Mouse (Mus musculus) embryonic facial prominence, embryonic 13.5 days (tissue): ENCODE results near the gene R3hdm4. TPM values are rescaled to one million over a fixed set of nuclear protein-coding genes. Genes with fewer than 3 reads are reported as not detected.

Experiments used
- ATAC-seq: fragments of 200-750 bp; cut with Nextera tagmentation; 2 replicates; pipeline ENCODE4 v1.8.0; 2017; ENCODE audit warnings: low read depth; ENCODE audit not compliant: insufficient number of reproducible peaks, insufficient read depth, low FRiP score, low TSS enrichment
- H3K27ac ChIP-seq: fragments of 300-500 bp; sonication (generic); 2 replicates; pipeline ENCODE4 v1.5.1; 2015; ENCODE audit warnings: moderate library complexity, mild to moderate bottlenecking, inconsistent platforms
- H3K27me3 ChIP-seq: fragments of 300-500 bp; sonication (generic); 2 replicates; pipeline ENCODE4 v1.6.1; 2015; ENCODE audit warnings: mild to moderate bottlenecking, inconsistent platforms
- H3K36me3 ChIP-seq: fragments of 300-500 bp; sonication (generic); 2 replicates; pipeline ENCODE4 v1.6.1; 2015; ENCODE audit warnings: mild to moderate bottlenecking, inconsistent platforms
- H3K4me1 ChIP-seq: fragments of 300-500 bp; sonication (generic); 2 replicates; pipeline ENCODE4 v1.6.1; 2015; ENCODE audit warnings: inconsistent platforms
- H3K4me2 ChIP-seq: fragments of 300-500 bp; sonication (generic); 2 replicates; pipeline ENCODE4 v1.6.1; 2015; ENCODE audit warnings: moderate library complexity, mild to moderate bottlenecking, inconsistent platforms
- H3K4me3 ChIP-seq: fragments of 300-500 bp; sonication (generic); 2 replicates; pipeline ENCODE4 v1.5.1; 2015; ENCODE audit warnings: mild to moderate bottlenecking, inconsistent platforms
- H3K9ac ChIP-seq: fragments of 300-500 bp; sonication (generic); 2 replicates; pipeline ENCODE4 v1.6.1; 2015; ENCODE audit warnings: mild to moderate bottlenecking, inconsistent platforms
- H3K9me3 ChIP-seq: fragments of 300-500 bp; sonication (generic); 2 replicates; pipeline ENCODE4 v1.6.1; 2016; ENCODE audit warnings: inconsistent platforms
- WGBS: fragments of 180-500 bp; shearing (Covaris S2); methylation state at CpG from one replicate; pipeline ENCODE4 v1.1.7; 2015; ENCODE audit warnings: mixed read lengths; 5-methylcytosine and 5-hydroxymethylcytosine counted together
- polyA plus RNA-seq: library from polyadenylated mRNA; unstranded; fragments of >200 nt; fragmentation: Nextera tagmentation; extraction: Ambion mirVana; gene quantifications from 2 replicates; pipeline ENCODE4 v1.2.1, GENCODE M21; 2015

Gene R3hdm4
- polyA plus RNA-seq, 1 experiment from 2014 or later, result 190 TPM

DNA sequence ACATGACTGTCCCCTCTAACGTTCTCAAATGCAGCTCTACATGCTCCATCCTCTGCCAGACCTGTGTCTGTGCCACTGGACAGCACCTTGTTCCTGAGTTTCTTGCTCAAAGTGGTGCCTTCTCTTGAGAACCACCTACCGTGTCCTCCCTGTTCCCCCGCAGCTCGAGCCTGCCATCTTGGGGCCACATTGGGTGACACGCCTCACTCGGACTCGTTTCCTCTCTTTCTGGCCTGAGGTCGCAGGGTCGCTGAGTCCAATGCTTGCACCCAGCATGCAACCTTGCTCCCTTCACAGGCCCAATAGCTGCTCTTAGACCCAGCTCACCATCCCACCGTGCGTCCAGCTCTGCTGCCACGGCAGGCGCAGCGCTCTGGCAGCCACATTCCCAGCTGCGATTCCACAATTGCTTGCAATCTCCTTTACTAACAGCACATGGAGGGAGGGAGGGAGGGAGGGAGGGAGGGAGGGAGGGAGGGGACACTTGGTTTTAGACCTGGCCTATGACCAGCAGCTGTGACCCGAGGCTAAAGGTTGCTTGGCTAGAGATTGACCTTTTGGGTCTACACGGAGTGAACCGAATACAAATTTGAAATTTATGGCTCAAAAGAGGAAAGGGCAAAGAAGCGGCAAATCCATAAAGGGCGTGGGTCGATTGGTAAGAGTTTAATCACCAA, 37.3 kb upstream of the R3hdm4 start:
- no peak overlapping the region for H3K27ac ChIP-seq
- 0 out of 2 replicates have a peak overlapping the region, but pooled peaks have one; percentile 1 for H3K9ac ChIP-seq
- no peaks in the 10 kb centered on the region for H3K9me3 ChIP-seq
- WGBS, result 13% methylated on average over 21 of the region's 21 CpGs
- peak overlapping the region; percentile 47 for H3K4me2 ChIP-seq
- H3K4me3 ChIP-seq, result 0 out of 2 replicates have a peak overlapping the region, but pooled peaks have one; percentile 13
- H3K36me3 ChIP-seq, result peaks cover 24% of the 10 kb centered on the region
- peaks cover 14% of the 10 kb centered on the region for H3K4me1 ChIP-seq
- no peaks in the 10 kb centered on the region for H3K27me3 ChIP-seq
- no peak for ATAC-seq

DNA sequence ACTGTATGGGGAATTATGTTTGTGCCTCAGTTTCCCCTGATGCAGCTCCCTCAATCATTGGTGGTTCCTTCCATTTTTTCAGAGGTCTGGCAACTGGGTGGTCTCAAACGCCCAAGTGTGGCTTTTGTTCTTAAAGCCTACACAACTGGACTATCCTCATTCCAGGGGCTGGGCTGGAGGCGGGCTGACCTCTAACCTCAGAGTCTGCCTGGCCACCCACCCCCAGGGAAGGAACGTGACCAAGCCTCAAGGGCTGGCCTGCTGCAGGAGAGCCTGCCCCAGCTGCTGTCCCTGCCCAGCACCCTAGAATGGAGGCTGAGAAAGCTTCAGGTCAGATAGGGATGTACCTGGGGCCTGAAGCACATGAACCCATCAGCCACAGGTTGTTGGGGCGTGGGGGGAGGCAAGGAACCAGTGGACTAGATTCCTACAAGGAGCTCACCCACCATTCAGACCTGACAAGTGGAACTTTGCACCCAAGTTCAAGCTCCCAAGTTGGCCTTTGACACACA, 35.7 kb upstream of the R3hdm4 start:
- no peaks in the 10 kb centered on the region for H3K9me3 ChIP-seq
- peaks cover 14% of the 10 kb centered on the region for H3K4me1 ChIP-seq
- no peak for ATAC-seq
- no peak overlapping the region for H3K9ac ChIP-seq
- H3K27me3 ChIP-seq, result no peaks in the 10 kb centered on the region
- H3K36me3 ChIP-seq, result peaks cover 25% of the 10 kb centered on the region
- H3K4me2 ChIP-seq, result no peak overlapping the region
- H3K4me3 ChIP-seq, result no peak overlapping the region
- WGBS, result 27% methylated on average over 4 of the region's 4 CpGs
- no peak overlapping the region for H3K27ac ChIP-seq

DNA sequence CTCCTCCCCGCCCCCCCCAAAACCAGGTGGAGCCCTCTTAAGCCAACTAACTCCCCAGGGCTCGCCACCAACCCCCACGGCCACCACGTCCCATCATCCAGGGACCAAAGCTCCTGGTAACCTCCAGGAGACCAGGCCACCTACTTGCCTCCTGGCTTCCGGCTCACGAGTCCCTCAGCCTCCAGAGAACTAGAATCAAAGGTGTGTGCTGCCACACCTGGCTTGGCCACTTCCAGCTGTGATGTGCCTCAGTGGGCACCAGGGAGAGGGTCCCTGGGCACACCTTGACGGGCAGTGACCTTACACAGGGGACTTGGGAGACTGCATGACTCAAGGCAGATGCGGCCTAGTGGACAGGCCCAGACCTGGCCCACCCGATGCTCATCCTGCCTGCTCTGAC, 34.7 kb upstream of the R3hdm4 start:
- no peak overlapping the region for H3K4me2 ChIP-seq
- H3K4me1 ChIP-seq, result peaks cover 6% of the 10 kb centered on the region
- 70% methylated on average over 9 of the region's 9 CpGs for WGBS
- no peak for ATAC-seq
- H3K9ac ChIP-seq, result peak overlapping the region; percentile 36; the same call in 1 of the 2 replicates
- H3K4me3 ChIP-seq, result no peak overlapping the region
- H3K36me3 ChIP-seq, result peaks cover 28% of the 10 kb centered on the region
- no peaks in the 10 kb centered on the region for H3K9me3 ChIP-seq
- H3K27me3 ChIP-seq, result no peaks in the 10 kb centered on the region
- H3K27ac ChIP-seq, result no peak overlapping the region

- H3K27ac ChIP-seq, result no peak overlapping the region
- 0 out of 2 replicates have a peak, but pooled peaks cover 3% of the 10 kb centered on the region for H3K4me1 ChIP-seq
- no peak overlapping the region for H3K4me3 ChIP-seq
- peaks cover 46% of the 10 kb centered on the region for H3K36me3 ChIP-seq
- H3K9ac ChIP-seq, result no peak overlapping the region
- ATAC-seq, result no peak
- no peaks in the 10 kb centered on the region for H3K27me3 ChIP-seq
- H3K4me2 ChIP-seq, result no peak overlapping the region
- WGBS, result 89% methylated on average over 6 of the region's 6 CpGs
- H3K9me3 ChIP-seq, result no peaks in the 10 kb centered on the region
These were observed 32.9 kb upstream of the R3hdm4 start for GRCm38 (mm10) chr10:79953946-79954345.

DNA sequence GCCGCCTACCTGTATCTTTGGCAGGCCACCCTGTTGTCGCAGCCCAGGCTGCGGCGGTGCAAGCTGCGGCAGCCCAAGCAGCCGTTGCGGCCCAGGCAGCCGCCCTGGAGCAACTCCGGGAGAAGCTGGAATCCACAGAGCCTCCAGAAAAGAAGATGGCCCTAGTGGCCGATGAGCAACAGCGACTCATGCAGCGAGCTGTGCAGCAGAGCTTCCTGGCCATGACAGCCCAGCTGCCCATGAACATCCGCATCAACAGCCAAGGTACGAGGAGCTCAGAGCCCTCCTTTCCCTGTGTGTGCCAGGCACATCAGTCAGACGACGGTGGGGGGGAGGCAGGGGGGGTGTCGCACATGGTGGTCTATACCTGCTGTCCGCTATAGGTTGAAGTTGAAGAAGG, 29.7 kb upstream of the R3hdm4 start:
- no peak for ATAC-seq
- Histone ChIP-seq H3K4me1 (peaks cover 15% of the 10 kb centered on the region), H3K36me3 (peaks cover 71% of the 10 kb centered on the region), H3K4me2 (no peak overlapping the region), H3K9ac (no peak overlapping the region), H3K4me3 (no peak overlapping the region), H3K27ac (no peak overlapping the region), H3K9me3 (no peaks in the 10 kb centered on the region), H3K27me3 (no peaks in the 10 kb centered on the region)
- 84% methylated on average over 18 of the region's 18 CpGs for WGBS

DNA sequence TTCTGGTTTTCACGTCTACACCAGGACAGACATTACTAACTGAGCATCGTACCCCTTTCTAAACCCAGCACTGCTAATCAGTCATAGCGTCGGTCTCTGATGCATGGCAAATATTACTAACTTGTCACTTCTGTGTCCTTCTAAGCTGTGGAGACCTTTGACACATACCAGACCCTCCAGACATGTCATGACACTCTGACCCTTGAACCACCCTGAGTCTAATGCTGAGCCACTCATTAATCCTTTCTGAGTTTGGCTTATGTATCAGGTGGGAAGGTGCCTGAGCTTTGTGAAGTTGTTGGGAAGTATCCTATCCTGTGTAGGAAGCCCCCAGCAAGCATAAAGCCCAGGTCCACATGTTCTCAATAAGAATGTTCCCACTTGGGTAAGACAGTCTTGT, 28.9 kb upstream of the R3hdm4 start:
- H3K4me2 ChIP-seq, result no peak overlapping the region
- peaks cover 71% of the 10 kb centered on the region for H3K36me3 ChIP-seq
- H3K9ac ChIP-seq, result no peak overlapping the region
- H3K9me3 ChIP-seq, result no peaks in the 10 kb centered on the region
- 78% methylated on average over 4 of the region's 4 CpGs for WGBS
- no peak overlapping the region for H3K4me3 ChIP-seq
- no peak for ATAC-seq
- no peak overlapping the region for H3K27ac ChIP-seq
- H3K4me1 ChIP-seq, result peaks cover 22% of the 10 kb centered on the region
- no peaks in the 10 kb centered on the region for H3K27me3 ChIP-seq

GRCm38 (mm10) chr10:79947502-79947901, 26.5 kb upstream of the R3hdm4 start:
- 0 out of 2 replicates have a peak overlapping the region, but pooled peaks have one; percentile 27 for H3K4me2 ChIP-seq
- no peaks in the 10 kb centered on the region for H3K9me3 ChIP-seq
- WGBS, result 72% methylated on average over 6 of the region's 6 CpGs
- peaks cover 63% of the 10 kb centered on the region for H3K36me3 ChIP-seq
- no peak for ATAC-seq
- H3K4me1 ChIP-seq, result peaks cover 43% of the 10 kb centered on the region
- H3K9ac ChIP-seq, result no peak overlapping the region; the same call in 1 of the 2 replicates
- no peaks in the 10 kb centered on the region for H3K27me3 ChIP-seq
- H3K27ac ChIP-seq, result peak overlapping the region; percentile 39; the same call in 1 of the 2 replicates
- H3K4me3 ChIP-seq, result no peak overlapping the region

DNA sequence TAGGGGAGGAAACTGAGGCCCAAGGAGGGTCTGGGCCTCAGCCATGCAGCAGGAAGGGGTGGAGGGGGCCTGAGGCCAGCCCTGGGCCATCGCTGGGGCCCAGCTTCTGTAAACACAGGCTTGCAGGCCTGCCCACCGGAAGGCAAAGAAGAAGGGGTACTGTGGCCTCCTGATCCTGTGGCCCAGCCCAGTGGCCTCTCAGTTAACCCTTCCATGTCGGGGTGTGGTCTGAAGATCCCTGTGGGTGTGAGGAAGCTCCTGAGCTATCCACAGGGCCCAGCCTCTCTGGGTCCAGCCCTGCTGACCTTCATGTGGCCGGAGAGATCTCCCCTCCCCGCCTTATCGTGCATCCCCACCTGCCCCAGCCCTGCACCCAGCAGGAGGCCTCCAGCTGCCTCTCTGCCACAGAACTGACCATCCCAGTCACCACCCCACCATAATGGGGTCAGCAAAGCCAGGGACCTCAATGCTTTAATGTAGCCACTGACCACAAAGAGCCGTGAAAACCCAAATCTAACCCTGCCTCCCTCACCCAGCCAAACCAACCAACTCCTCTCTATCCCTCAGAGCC, 25.8 kb upstream of the R3hdm4 start:
- Histone ChIP-seq H3K9ac (peak overlapping the region; percentile 40; the same call in 1 of the 2 replicates), H3K27me3 (no peaks in the 10 kb centered on the region), H3K27ac (peak overlapping the region; percentile 78), H3K4me3 (no peak overlapping the region), H3K36me3 (peaks cover 64% of the 10 kb centered on the region), H3K4me2 (peak overlapping the region; percentile 27), H3K4me1 (peaks cover 43% of the 10 kb centered on the region), H3K9me3 (no peaks in the 10 kb centered on the region)
- ATAC-seq, result no peak
- 30% methylated on average over 7 of the region's 7 CpGs for WGBS

DNA sequence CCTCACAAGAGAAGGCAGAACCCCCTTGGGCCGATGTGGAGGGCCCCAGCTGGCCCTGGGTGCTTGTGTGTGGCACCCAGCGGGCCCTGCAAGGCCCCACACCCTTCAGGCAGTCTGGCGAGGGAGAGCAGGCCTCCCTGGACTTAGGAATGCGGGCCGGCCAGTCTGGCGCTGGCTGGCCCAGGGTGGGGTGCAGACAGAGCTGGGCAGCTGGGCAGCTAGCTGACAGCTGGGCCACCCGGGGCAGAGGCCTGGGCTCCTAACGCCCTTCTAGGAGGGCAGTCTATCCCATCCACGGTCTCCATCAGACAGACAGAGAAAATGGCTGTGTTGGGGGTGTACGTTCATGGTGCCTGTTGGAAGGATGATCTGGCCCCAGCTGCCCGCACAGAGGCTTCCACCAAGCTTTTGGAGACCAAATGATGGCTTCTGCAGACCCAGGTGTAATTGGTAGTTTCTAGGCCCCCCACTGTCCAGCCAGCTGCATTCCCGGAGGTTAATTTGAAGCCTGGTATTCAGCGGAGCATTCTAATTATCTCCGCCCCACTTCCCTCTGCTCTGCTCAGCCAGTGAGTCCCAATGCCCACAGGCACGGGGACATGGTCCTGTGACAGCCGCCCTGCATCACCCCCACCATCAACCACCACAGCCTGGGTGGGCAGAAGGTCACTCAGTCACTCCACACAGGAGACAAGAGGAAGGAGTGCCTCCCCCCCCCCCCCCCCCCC, 24.7 kb upstream of the R3hdm4 start:
- no peaks in the 10 kb centered on the region for H3K9me3 ChIP-seq
- no peaks in the 10 kb centered on the region for H3K27me3 ChIP-seq
- peak overlapping the region; percentile 58 for H3K9ac ChIP-seq
- 23% methylated on average over 16 of the region's 16 CpGs for WGBS
- ATAC-seq, result 0 out of 2 replicates have a peak, but pooled peaks have one; percentile 53
- H3K4me3 ChIP-seq, result 0 out of 2 replicates have a peak overlapping the region, but pooled peaks have one; percentile 4
- peak overlapping the region; percentile 28 for H3K4me2 ChIP-seq
- H3K36me3 ChIP-seq, result peaks cover 64% of the 10 kb centered on the region
- peak overlapping the region; percentile 78 for H3K27ac ChIP-seq
- peaks cover 45% of the 10 kb centered on the region for H3K4me1 ChIP-seq

- no peaks in the 10 kb centered on the region for H3K9me3 ChIP-seq
- H3K36me3 ChIP-seq, result peaks cover 56% of the 10 kb centered on the region
- no peak overlapping the region for H3K4me3 ChIP-seq
- 66% methylated on average over 9 of the region's 9 CpGs for WGBS
- H3K27me3 ChIP-seq, result no peaks in the 10 kb centered on the region
- H3K4me2 ChIP-seq, result no peak overlapping the region
- H3K27ac ChIP-seq, result peak overlapping the region; percentile 33; the same call in 1 of the 2 replicates
- ATAC-seq, result no peak
- no peak overlapping the region for H3K9ac ChIP-seq
- H3K4me1 ChIP-seq, result peaks cover 50% of the 10 kb centered on the region
These were observed 22.5 kb upstream of the R3hdm4 start for GRCm38 (mm10) chr10:79943471-79943901.

DNA sequence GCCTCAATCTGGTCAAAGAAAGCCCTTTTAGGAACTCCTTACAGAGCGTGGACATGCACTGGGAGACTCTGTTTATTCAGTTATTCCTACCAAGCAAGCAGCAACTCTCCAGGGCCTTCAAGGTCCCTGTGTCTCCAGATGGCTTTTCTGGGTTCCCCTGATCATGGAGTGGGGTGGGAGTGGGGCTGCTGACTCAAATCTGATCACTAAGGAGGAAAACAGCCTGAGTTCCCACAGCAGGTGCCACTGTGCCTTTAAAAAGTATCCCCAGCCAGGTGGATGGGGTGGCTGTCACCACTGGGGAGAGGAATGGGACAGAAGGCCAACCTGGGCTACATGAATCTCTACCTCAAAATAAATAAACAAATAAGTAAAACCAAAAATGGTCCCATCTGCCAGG, 22.0 kb upstream of the R3hdm4 start:
- 84% methylated on average over 1 of the region's 1 CpGs for WGBS

More for the DNA sequence above, 22.0 kb upstream of the R3hdm4 start:
- no peak overlapping the region for H3K9ac ChIP-seq
- ATAC-seq, result no peak
- no peak overlapping the region for H3K4me3 ChIP-seq
- H3K27ac ChIP-seq, result peak overlapping the region; percentile 33; the same call in 1 of the 2 replicates
- H3K27me3 ChIP-seq, result no peaks in the 10 kb centered on the region
- no peak overlapping the region for H3K4me2 ChIP-seq
- peaks cover 55% of the 10 kb centered on the region for H3K36me3 ChIP-seq
- peaks cover 53% of the 10 kb centered on the region for H3K4me1 ChIP-seq
- H3K9me3 ChIP-seq, result no peaks in the 10 kb centered on the region
